Mouse (Mus musculus) adrenal gland (tissue): ENCODE results near the gene Bcan.

Source experiments
- intact Hi-C: fragments of 180-260 bp; cut with DNase I; formaldehyde crosslinking; loops from one replicate; pipeline ENCODE4 v1.15.1; 2025

Bcan gene

GRCm38 (mm10) chr3:87998747-87999146, 1.3 kb downstream of the Bcan start:
- intact Hi-C loops, result no loop called here

DNA sequence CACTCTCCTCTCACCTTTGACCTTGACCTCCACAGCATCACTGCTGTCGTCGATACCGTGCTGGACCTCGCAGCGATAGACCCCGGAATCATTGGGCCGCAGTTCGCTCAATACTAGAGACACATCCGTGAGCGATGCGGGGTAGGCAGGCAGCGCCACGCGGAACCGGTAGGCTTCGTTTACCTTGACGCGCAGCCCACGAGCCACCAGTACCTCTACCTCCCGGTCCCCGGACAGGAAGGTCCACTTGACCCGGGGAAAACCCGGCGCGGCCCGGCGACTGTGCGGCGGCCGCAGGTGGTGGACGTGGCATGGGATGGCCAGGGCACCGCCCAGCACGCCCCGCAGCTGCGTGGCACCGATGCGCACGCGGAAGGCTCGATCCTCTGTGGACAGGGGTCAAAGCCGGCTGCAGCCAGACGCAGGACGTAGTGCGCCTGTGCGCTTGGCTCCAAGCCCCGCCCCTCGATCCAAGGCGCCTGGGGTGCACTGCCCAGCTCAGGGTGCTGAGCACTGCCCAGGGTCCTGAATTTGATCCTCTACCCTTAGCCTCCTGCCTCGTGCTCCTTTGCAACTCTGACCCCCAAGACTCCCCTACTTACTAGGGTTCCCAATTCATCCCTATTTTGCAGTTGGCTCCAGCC, 2.9 kb downstream of the Bcan start:
- intact Hi-C loops, result no loop called here

DNA sequence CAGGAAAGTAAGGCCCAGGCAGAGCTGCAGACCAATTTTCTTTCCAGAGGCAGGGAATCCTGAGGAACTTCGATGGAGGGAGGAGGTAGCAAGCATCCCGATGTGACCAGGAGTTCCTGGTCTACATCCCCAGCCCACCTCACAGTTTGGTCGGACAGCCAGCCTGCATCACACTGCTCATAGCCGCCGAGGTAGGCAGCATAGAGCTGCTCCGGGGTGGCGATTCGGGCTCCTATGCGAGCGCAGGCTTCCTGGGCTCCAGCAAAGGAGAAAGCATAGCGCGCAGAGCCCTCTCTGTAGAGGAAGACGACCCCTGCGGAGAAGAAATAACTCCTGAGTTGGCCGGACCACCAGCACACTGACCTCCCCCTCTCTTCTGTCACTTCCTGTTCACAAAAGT, 3.6 kb downstream of the Bcan start:
- intact Hi-C loops, result no loop called here

DNA sequence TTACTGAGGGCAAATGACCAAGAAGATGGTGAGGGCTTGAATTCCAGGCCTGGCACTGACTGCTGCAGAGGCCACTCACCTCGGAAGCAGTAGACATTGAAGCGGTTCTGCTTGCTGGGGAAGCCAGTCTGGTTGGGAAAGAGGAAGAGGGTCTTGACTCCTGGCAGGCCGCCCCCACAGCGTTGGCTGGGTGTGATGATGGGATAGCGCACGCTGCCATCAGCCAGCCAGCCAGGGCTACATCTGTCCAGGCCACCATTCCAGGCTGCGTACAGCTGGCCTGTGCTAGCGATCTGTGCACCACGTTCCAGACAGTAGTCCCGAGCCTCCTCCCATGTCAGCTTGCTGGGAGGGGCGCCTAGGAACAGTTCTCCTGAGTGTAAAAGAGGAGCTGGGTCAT, 4.7 kb downstream of the Bcan start:
- intact Hi-C loops, result no loop called here

DNA sequence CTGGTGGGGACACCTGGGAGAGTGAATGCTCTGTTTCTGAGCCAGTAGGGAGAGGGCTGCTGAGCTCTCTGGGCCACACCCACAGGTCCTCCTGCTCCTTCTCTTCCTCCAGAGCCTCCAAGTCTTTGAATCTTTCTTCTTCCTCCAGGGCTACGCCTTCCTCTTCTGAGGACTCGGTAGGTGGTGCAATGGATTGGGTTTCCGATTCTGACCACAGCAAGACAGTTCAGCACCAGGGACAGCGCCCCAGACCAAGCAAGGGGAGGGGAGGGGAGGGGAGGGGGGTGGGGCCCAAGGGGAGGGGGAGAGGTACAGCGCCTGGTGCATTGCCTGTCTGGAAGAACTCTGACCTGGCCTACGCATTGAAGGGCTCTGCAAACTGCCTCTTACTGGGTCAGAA, 6.6 kb downstream of the Bcan start:
- intact Hi-C loops, result no loop called here

GRCm38 (mm10) chr3:87989935-87990334, 10.1 kb downstream of the Bcan start:
- intact Hi-C loops, result loop anchor here (10.0 kb wide), 1 partner anchor 55 kb away; the partner anchor contains the start of genes Isg20l2 and Rrnad1

- intact Hi-C loops, result loop anchor here (10.0 kb wide), 1 partner anchor 53 kb away; the partner anchor contains the start of genes Isg20l2 and Rrnad1
Measured at GRCm38 (mm10) chr3:87988068-87988467, 12.0 kb downstream of the Bcan start.

GRCm38 (mm10) chr3:87987633-87988032, 12.4 kb downstream of the Bcan start:
- intact Hi-C loops, result loop anchor here (1.0 to 10.0 kb wide), 2 partner anchors 17 to 53 kb away; partner anchors contain the start of genes Isg20l2 and Rrnad1

DNA sequence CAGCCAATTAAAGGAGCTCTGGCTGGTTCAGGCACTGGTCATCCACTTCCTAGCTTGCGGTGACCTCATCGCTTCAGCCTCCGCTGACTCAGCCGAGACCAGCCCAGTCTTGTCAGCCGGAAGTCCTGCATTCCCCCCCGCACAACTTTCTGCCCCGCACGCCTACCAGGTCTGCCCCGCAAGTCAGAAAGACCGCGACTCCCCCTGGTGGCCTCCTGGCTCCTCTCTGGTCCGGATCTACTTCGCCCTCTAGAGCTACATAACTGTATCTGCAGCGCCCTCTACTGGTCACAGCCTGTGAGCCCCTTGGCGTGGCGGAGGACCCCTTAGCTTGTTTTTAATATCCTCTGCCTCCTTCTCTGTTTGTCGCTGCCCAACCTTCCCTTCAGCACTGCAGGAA, 13.2 kb downstream of the Bcan start:
- intact Hi-C loops, result loop anchor here (1.0 to 10.0 kb wide), 2 partner anchors 17 to 52 kb away; partner anchors contain the start of genes Isg20l2 and Rrnad1

- intact Hi-C loops, result loop anchor here (10.0 kb wide), 1 partner anchor 51 kb away; the partner anchor contains the start of genes Isg20l2 and Rrnad1
Measured at GRCm38 (mm10) chr3:87985505-87986320, 14.3 kb downstream of the Bcan start.

- intact Hi-C loops, result loop anchor here (10.0 kb wide), 1 partner anchor 49 kb away; the partner anchor contains the start of genes Isg20l2 and Rrnad1
Measured at GRCm38 (mm10) chr3:87984094-87984493, 15.9 kb downstream of the Bcan start.

DNA sequence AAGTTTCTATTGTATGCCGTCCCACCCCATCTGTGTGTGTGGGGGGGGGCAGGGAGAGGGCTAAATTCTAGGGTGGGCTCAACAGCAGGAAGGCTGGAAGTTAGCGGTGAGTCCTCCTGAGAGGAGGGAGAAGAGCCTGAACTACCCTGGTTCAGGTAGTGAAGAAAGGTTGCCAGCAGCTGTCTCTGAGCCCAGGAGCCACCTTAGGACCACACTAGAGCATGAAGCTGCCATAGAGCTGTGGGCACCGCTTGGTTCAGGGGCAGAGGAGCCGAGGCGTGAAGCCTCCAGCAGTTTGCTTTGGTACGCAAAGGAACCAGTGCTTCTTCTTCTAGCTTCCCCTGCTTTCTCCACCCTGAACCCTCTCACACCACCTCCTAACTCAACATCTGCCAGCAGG, 16.4 kb downstream of the Bcan start:
- intact Hi-C loops, result loop anchor here (10.0 kb wide), 1 partner anchor 49 kb away; the partner anchor contains the start of genes Isg20l2 and Rrnad1

DNA sequence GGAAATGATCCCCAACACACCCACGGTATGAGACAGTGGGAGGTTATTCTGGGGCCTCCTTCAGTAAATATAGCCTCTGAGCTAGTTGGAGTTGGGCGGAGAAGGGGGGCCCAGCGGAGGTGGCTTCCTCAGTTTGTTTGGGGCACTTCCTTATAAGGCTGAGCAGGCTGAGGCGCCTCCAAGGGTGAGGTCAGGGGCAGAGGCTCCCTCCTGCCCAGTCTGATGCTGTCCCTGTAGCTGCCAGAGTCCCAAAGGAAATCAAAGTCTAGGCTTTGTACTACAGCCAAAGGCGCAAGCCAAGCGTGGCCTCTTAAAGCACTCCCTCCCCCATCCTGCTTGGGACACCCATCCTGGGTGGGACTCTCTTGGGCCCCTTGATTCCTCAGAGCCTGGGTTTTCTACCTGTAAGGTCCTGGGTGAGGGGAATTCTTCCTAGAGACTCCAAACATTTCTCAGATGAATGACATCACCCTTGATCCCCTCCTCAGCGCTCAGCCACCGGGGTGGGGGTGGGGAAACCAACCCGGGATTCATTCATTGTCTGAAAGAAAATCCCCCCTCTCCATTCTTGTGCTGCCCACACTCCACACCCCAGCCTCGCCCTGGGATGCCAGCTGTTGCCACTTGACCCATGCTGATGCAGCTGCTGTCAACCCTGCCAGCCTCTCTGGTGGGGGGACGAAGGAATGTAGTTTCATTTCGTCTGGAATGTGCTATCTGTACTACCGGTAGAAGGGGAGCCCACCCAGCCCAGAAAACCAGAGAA, 17.0 kb downstream of the Bcan start:
- intact Hi-C loops, result loop anchor here (10.0 kb wide), 1 partner anchor 48 kb away; the partner anchor contains the start of genes Isg20l2 and Rrnad1

- intact Hi-C loops, result loop anchor here (10.0 kb wide), 1 partner anchor 47 kb away; the partner anchor contains the start of genes Isg20l2 and Rrnad1
Measured at GRCm38 (mm10) chr3:87981894-87982835, 17.9 kb downstream of the Bcan start.

GRCm38 (mm10) chr3:87981214-87981760, 18.7 kb downstream of the Bcan start:
- intact Hi-C loops, result loop anchor here (10.0 kb wide), 1 partner anchor 46 kb away; the partner anchor contains the start of genes Isg20l2 and Rrnad1

DNA sequence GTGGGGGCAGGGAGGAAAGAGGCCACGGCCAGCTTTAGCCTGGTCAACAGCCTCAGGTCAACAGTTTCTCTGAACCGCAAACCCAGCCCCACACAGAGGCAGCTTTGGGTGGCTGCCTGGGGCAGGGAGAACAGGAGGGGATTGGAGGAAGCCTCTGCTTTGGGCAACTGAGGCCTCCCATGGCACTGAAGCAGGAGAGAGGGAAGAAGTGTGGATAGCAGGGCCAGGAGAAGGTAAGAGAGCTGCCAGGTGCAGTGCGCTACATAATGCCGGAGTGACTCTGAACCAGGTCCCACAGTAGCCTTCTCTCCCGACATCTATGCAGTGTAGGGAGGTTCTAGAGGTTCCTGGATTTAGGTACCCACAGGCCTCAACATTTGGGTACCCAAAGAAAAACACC, 19.3 kb downstream of the Bcan start:
- intact Hi-C loops, result loop anchor here (10.0 kb wide), 1 partner anchor 46 kb away; the partner anchor contains the start of genes Isg20l2 and Rrnad1

DNA sequence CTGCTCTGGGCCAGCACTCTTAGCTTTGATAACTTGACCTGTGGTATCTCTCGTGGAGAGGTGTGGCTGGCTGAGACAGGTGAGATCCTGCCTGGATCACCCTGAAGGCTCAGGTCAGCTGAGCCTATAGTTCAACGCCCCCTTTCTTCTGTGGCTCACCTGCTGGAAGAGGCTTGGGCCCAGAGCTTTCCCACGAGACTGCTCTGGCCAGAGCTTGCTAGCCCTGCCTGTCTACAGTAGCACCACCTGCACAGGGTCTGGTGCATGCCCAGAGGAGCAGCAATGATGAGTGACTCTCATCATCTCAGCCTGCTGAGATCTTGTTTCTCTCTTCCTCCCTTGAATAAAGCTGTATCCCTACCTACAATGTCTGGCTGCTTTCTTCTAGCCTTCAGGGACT, 19.9 kb downstream of the Bcan start:
- intact Hi-C loops, result loop anchor here (10.0 kb wide), 1 partner anchor 45 kb away; the partner anchor contains the start of genes Isg20l2 and Rrnad1

DNA sequence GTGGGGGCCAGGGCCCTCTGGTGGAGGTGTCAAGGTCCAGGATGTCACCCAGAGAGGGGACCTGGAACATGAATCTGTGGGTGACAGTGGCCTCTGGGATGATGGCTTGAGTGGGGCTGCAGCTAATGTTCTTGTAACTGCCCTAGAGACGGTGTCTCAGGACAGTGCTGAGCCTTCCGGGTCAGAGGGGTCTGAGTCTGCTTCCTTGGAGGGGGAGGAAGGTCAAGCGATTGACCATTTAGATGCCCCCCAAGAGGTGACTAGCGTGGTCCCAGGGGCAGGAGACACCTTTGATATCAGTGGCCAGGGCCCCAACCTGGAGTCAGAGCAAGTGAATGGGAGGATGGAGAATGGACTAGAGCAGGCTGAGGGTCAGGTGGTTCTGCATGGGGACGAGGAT, 20.5 kb downstream of the Bcan start:
- intact Hi-C loops, result no loop called here

DNA sequence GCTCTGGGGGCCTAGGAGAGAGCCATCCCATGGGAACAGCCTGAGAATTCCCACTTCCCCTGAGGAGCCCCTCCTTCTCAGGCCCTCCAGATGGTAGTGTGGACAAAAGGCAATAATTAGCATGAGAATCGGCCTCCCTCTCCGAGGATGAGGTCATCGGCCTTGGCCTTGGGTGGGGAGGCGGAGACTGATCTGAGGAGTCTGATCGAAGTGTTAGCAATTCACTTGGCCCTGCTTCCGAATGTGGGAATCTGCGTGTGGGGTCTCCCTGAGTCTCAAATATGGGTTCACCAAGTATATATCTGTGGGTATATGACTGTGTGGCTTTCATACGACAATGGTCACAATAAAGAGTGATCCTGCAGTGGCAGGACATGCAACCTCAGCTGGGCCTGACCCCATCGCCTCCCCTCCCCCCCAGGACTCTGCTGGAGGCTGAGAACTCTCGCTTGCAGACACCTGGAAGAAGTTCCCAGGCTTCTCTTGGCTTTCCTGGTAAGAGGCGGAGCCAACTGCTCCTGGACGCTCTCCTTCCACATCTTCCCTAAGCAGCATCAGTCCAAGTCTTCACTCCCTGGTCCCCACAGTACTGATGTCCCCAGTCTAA, 25.5 kb downstream of the Bcan start:
- intact Hi-C loops, result no loop called here
